Mouse (Mus musculus) intestine, embryonic 15.5 days (tissue): ENCODE measurements around the gene Drd5. TPM values are rescaled to one million over a fixed set of nuclear protein-coding genes. Genes with fewer than 3 reads are reported as not detected.

Experiments
- ATAC-seq: fragments of 200-750 bp; cut with Nextera tagmentation; 2 replicates; pipeline ENCODE4 v1.8.0; 2017; ENCODE audit warnings: moderate TSS enrichment, moderate library complexity
- H3K27ac ChIP-seq: fragments of 300-500 bp; sonication (generic); 2 replicates; pipeline ENCODE4 v1.5.1; 2015; ENCODE audit warnings: mild to moderate bottlenecking, inconsistent platforms
- H3K27me3 ChIP-seq: fragments of 300-500 bp; sonication (generic); replicated peaks from 2 replicates; pipeline ENCODE4 v1.6.1; 2015; ENCODE audit warnings: inconsistent platforms
- H3K36me3 ChIP-seq: fragments of 300-500 bp; sonication (generic); 2 replicates; pipeline ENCODE4 v1.6.1; 2015; ENCODE audit warnings: inconsistent platforms
- H3K4me1 ChIP-seq: fragments of 300-500 bp; sonication (generic); replicated peaks from 2 replicates; pipeline ENCODE4 v1.6.1; 2015; ENCODE audit warnings: inconsistent platforms
- H3K4me2 ChIP-seq: fragments of 300-500 bp; sonication (generic); replicated peaks from 2 replicates; pipeline ENCODE4 v1.6.1; 2015; ENCODE audit warnings: mild to moderate bottlenecking, inconsistent platforms
- H3K4me3 ChIP-seq: fragments of 300-500 bp; sonication (generic); replicated peaks from 2 replicates; pipeline ENCODE4 v1.5.1; 2015; ENCODE audit warnings: inconsistent platforms
- H3K9ac ChIP-seq: fragments of 300-500 bp; sonication (generic); 2 replicates; pipeline ENCODE4 v1.6.1; 2015; ENCODE audit warnings: inconsistent platforms
- H3K9me3 ChIP-seq: fragments of 300-500 bp; sonication (generic); 2 replicates; pipeline ENCODE4 v1.6.1; 2016; ENCODE audit warnings: inconsistent platforms
- WGBS: fragments of 180-500 bp; shearing (Covaris S2); methylation state at CpG from one replicate; pipeline ENCODE4 v1.1.7; 2015; 5-methylcytosine and 5-hydroxymethylcytosine counted together
- polyA plus RNA-seq: library from polyadenylated mRNA; unstranded; fragments of >200 nt; fragmentation: Nextera tagmentation; extraction: Ambion mirVana; gene quantifications from 2 replicates; pipeline ENCODE4 v1.2.1, GENCODE M21; 2015

Gene Drd5
- polyA plus RNA-seq, 1 experiment from 2014 or later, result not detected

DNA sequence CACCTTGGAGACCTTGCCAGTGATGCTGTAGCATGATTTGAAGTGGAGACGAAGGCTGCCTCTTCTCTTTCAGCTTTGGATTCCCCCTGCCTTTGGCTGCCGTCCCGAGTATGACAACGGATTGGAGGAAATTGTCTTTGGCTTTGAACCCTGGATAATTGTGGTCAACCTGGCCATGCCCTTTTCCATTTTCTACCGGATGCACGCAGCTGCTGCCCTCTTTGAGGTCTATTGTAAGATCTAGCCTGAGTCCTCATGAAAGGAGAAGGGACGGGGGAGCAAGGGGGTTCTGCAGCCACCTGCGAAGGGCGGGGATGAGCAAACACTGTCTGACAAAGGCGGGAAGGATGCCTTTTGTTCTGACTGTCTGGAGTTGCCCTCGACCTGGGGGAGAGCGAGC lies 16.5 kb upstream of the Drd5 start:
- no peak overlapping the region for H3K9ac ChIP-seq
- no peak overlapping the region for H3K27ac ChIP-seq
- no peaks in the 10 kb centered on the region for H3K27me3 ChIP-seq
- 43% methylated on average over 12 of the region's 12 CpGs for WGBS
- no peaks in the 10 kb centered on the region for H3K36me3 ChIP-seq
- no peaks in the 10 kb centered on the region for H3K9me3 ChIP-seq
- no peak overlapping the region for H3K4me3 ChIP-seq
- H3K4me2 ChIP-seq, result no peak overlapping the region
- H3K4me1 ChIP-seq, result no peaks in the 10 kb centered on the region
- ATAC-seq, result no peak

DNA sequence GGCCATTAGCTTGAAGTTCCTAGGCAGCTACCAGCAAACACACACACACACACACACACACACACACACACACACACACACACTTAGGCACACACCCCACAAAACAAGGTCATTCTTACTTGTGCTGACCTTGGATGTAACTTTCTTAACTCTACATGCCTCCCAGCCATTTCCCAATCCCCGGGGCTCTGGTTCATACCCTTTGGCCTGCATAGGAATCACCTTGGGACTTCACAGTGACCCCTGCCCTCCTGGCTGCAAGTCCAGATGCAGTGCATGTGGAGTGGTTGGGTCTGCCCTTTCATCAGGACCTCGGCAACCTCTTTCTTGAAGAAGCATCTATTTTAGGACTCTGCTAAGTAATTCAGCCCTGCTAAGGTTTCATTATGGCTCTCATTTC lies 13.9 kb upstream of the Drd5 start:
- no peak overlapping the region for H3K9ac ChIP-seq
- 78% methylated on average over 2 of the region's 2 CpGs for WGBS
- no peaks in the 10 kb centered on the region for H3K9me3 ChIP-seq
- H3K4me3 ChIP-seq, result no peak overlapping the region
- H3K27ac ChIP-seq, result no peak overlapping the region
- H3K4me2 ChIP-seq, result no peak overlapping the region
- no peaks in the 10 kb centered on the region for H3K36me3 ChIP-seq
- no peaks in the 10 kb centered on the region for H3K27me3 ChIP-seq
- H3K4me1 ChIP-seq, result no peaks in the 10 kb centered on the region
- ATAC-seq, result no peak

GRCm38 (mm10) chr5:38307255-38308101 lies 11.7 kb upstream of the Drd5 start:
- WGBS, result 9% methylated on average over 26 of the region's 26 CpGs
- ATAC-seq, result peak; percentile 92
- peak overlapping the region; percentile 72 for H3K4me2 ChIP-seq
- H3K27ac ChIP-seq, result no peak overlapping the region
- no peaks in the 10 kb centered on the region for H3K27me3 ChIP-seq
- no peak overlapping the region for H3K9ac ChIP-seq
- H3K9me3 ChIP-seq, result no peaks in the 10 kb centered on the region
- no peaks in the 10 kb centered on the region for H3K4me1 ChIP-seq
- H3K36me3 ChIP-seq, result no peaks in the 10 kb centered on the region
- H3K4me3 ChIP-seq, result peak overlapping the region; percentile 37

DNA sequence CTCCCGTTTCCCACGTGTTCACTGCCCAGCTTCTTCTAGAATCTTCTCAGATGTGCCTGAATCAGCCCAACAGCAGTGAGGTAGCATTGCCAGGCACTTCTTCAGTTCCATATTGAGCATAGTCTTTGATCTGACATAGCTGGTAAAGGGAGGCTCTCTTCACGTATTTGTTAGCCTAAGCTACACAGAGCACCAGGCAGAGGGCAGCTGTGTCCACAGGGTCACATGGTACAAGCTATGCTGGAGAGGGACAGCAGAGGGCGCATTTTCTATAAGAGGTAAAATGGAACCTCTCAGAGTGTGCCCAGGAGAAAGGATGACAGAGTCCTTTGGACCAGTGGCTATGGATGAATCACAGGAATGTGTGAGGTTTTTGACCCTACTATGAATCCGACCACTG lies 10.3 kb upstream of the Drd5 start:
- no peaks in the 10 kb centered on the region for H3K4me1 ChIP-seq
- no peak overlapping the region for H3K4me2 ChIP-seq
- no peaks in the 10 kb centered on the region for H3K9me3 ChIP-seq
- H3K9ac ChIP-seq, result no peak overlapping the region
- 56% methylated on average over 5 of the region's 5 CpGs for whole genome bisulfite sequencing
- H3K36me3 ChIP-seq, result no peaks in the 10 kb centered on the region
- H3K4me3 ChIP-seq, result no peak overlapping the region
- H3K27me3 ChIP-seq, result no peaks in the 10 kb centered on the region
- no peak overlapping the region for H3K27ac ChIP-seq
- peak; percentile 54 for ATAC-seq

DNA sequence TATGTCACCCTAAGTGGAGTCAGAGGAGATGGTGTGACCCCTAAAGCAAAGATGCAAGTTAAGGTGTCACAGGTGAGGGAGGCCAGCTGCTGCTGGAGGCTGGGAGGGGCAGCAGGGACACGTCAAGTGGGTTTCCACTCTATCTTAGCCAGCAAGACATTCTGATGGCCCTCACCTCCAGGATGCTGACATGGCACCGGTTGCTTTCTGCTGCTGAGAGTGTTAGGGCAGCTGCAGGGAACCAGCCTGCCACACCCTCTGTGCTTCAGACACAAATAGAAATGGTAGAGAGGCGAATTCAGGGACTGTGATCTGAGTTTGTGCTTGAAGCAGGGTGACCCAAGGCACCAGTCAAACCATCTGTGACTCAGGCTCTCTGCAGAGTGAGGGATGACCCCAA lies 9.4 kb upstream of the Drd5 start:
- ATAC-seq, result no peak
- Histone ChIP-seq H3K27ac (no peak overlapping the region), H3K4me3 (no peak overlapping the region), H3K4me2 (no peak overlapping the region), H3K27me3 (no peaks in the 10 kb centered on the region), H3K9me3 (no peaks in the 10 kb centered on the region), H3K4me1 (no peaks in the 10 kb centered on the region), H3K36me3 (no peaks in the 10 kb centered on the region), H3K9ac (no peak overlapping the region)
- WGBS, result 65% methylated on average over 3 of the region's 3 CpGs

GRCm38 (mm10) chr5:38333381-38333780 lies 14.2 kb downstream of the Drd5 start:
- WGBS, result 71% methylated on average over 4 of the region's 4 CpGs
- Histone ChIP-seq H3K4me1 (no peaks in the 10 kb centered on the region), H3K27ac (no peak overlapping the region), H3K4me2 (no peak overlapping the region), H3K4me3 (no peak overlapping the region), H3K27me3 (no peaks in the 10 kb centered on the region; the same call in 1 of the 2 replicates), H3K36me3 (no peaks in the 10 kb centered on the region), H3K9me3 (no peaks in the 10 kb centered on the region), H3K9ac (no peak overlapping the region)
- ATAC-seq, result no peak

DNA sequence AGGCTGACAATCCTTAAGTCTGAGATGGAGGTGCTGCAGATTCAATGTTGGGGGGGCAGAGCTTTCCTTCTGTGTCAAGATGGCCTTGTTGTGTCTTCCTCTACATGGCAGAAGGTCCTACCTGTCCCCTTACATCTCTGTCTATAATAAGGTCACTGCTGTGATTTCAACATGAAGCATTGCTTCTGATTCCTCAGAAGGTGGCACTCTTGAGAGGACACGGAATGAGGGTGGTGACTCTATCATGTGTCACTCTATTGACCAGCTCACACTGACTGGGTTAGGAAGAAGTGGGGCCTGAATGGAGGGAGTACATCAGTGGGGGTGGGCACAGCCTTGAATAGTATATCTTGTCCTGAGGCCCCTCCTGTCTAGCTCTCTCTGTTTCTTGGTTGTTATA lies 15.4 kb downstream of the Drd5 start:
- no peak overlapping the region for H3K4me3 ChIP-seq
- no peak overlapping the region for H3K27ac ChIP-seq
- H3K9me3 ChIP-seq, result no peaks in the 10 kb centered on the region
- no peaks in the 10 kb centered on the region for H3K4me1 ChIP-seq
- no peak for ATAC-seq
- no peak overlapping the region for H3K9ac ChIP-seq
- no peak overlapping the region for H3K4me2 ChIP-seq
- H3K27me3 ChIP-seq, result no peaks in the 10 kb centered on the region; the same call in 1 of the 2 replicates
- H3K36me3 ChIP-seq, result no peaks in the 10 kb centered on the region
- 43% methylated on average over 1 of the region's 1 CpGs for WGBS

- Histone ChIP-seq H3K9ac (no peak overlapping the region), H3K4me2 (no peak overlapping the region), H3K27me3 (no peaks in the 10 kb centered on the region), H3K4me3 (no peak overlapping the region), H3K9me3 (no peaks in the 10 kb centered on the region), H3K27ac (no peak overlapping the region), H3K4me1 (no peaks in the 10 kb centered on the region), H3K36me3 (no peaks in the 10 kb centered on the region)
- no peak for ATAC-seq
- WGBS, result 78% methylated on average over 3 of the region's 3 CpGs
These were observed 23.9 kb downstream of the Drd5 start for GRCm38 (mm10) chr5:38343101-38343500.

GRCm38 (mm10) chr5:38346646-38347432 lies 27.7 kb downstream of the Drd5 start:
- no peak overlapping the region for H3K27ac ChIP-seq
- no peak overlapping the region for H3K4me3 ChIP-seq
- no peak overlapping the region for H3K4me2 ChIP-seq
- ATAC-seq, result no peak
- H3K9ac ChIP-seq, result no peak overlapping the region
- no peaks in the 10 kb centered on the region for H3K36me3 ChIP-seq
- H3K4me1 ChIP-seq, result no peaks in the 10 kb centered on the region
- no peaks in the 10 kb centered on the region for H3K27me3 ChIP-seq
- 30% methylated on average over 10 of the region's 10 CpGs for WGBS
- H3K9me3 ChIP-seq, result no peaks in the 10 kb centered on the region

- H3K4me3 ChIP-seq, result no peak overlapping the region
- no peak overlapping the region for H3K27ac ChIP-seq
- H3K36me3 ChIP-seq, result no peaks in the 10 kb centered on the region
- no peaks in the 10 kb centered on the region for H3K27me3 ChIP-seq
- no peaks in the 10 kb centered on the region for H3K4me1 ChIP-seq
- no peak overlapping the region for H3K9ac ChIP-seq
- WGBS, result 49% methylated on average over 5 of the region's 5 CpGs
- ATAC-seq, result no peak
- H3K9me3 ChIP-seq, result no peaks in the 10 kb centered on the region
- H3K4me2 ChIP-seq, result no peak overlapping the region
These were observed 31.3 kb downstream of the Drd5 start for GRCm38 (mm10) chr5:38350351-38350929.

DNA sequence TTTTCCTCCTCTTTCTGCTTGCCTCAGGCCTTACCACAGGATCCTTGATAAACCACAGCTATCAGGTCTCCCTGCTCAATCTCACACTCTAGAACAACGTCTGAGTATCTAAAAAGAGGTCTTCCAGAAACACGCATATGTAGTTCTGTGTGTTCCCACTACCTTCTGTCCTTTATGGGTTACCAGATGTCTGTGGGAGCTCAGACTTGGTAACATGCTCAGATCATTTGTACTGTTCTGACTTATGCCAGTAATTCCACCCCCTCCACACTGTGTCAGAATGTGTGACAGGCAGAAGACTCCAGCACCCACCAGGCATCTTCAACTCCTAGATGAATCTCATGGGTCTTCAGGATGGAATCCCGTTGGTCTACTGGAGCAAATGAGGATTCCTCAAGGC lies 37.8 kb downstream of the Drd5 start:
- no peaks in the 10 kb centered on the region for H3K27me3 ChIP-seq
- no peak overlapping the region for H3K27ac ChIP-seq
- no peaks in the 10 kb centered on the region for H3K4me1 ChIP-seq
- ATAC-seq, result no peak
- no peak overlapping the region for H3K4me3 ChIP-seq
- 84% methylated on average over 3 of the region's 3 CpGs for WGBS
- no peak overlapping the region for H3K4me2 ChIP-seq
- no peak overlapping the region for H3K9ac ChIP-seq
- no peaks in the 10 kb centered on the region for H3K9me3 ChIP-seq
- H3K36me3 ChIP-seq, result no peaks in the 10 kb centered on the region

- Histone ChIP-seq H3K27me3 (no peaks in the 10 kb centered on the region), H3K4me1 (no peaks in the 10 kb centered on the region), H3K36me3 (no peaks in the 10 kb centered on the region), H3K9me3 (no peaks in the 10 kb centered on the region), H3K27ac (no peak overlapping the region), H3K4me2 (no peak overlapping the region), H3K9ac (no peak overlapping the region), H3K4me3 (no peak overlapping the region)
- 80% methylated on average over 2 of the region's 2 CpGs for WGBS
- ATAC-seq, result no peak
These were observed 40.5 kb downstream of the Drd5 start for GRCm38 (mm10) chr5:38359716-38360115.
